Mouse (Mus musculus) heart, adult 11 months (tissue): ENCODE data around the gene Orm2.

Experiments
- DNase-seq: peaks from one replicate; pipeline ENCODE4 v3.0.0; 2022

The Orm2 gene

GRCm38 (mm10) chr4:63362150-63362549 lies at the start of gene Orm2:
Orm2 (plus strand) TSS chr4:63362449.
- DNase-seq, result peak; percentile 94

- DNase-seq, result no peak
Observed at GRCm38 (mm10) chr4:63314063-63314462, 48.2 kb upstream of the Orm2 start.

DNA sequence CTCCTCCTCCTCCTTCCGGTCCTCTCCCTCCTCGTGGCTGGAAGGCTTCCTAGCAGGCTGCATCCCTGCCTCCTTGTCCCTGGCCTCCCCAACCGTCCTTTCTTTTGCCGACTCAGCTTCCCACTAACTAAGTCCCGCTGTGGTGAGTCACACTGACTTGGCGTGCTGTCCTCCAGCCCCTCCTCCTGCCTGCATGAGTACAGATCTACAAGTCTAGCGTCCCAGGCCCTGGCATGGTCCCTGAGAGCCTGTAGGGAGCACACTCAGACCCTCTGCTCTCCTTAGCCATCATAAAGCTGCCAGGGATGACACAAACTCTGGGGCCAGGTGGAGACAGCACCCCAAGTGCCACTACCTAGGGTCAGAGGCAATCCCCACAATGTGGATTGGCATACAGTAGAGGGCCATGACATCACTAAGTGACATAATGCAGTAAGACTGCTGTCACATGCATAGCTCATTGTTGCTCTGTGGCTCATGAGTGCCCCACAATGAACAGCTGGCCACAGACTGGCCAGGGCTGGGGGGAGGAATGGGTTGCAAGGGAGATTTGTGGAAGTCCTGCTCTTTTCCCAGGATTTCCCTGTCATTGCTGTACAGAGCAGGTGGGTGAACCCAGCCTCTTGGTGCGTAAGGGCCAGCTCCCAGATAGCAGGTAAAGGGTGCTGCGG lies 46.0 kb upstream of the Orm2 start:
- peak; percentile 97 for DNase-seq

- peak; percentile 88 for DNase-seq
Observed at GRCm38 (mm10) chr4:63319566-63319965, 42.7 kb upstream of the Orm2 start.

- DNase-seq, result no peak
Observed at GRCm38 (mm10) chr4:63323275-63323815, 38.9 kb upstream of the Orm2 start.

- no peak for DNase-seq
Observed at GRCm38 (mm10) chr4:63333403-63333802, 28.8 kb upstream of the Orm2 start.

GRCm38 (mm10) chr4:63338414-63339076 lies 23.7 kb upstream of the Orm2 start:
- DNase-seq, result peak; percentile 80

- peak; percentile 23 for DNase-seq
Observed at GRCm38 (mm10) chr4:63342491-63342890, 19.8 kb upstream of the Orm2 start.

GRCm38 (mm10) chr4:63343608-63344007 lies 18.6 kb upstream of the Orm2 start:
- DNase-seq, result no peak

GRCm38 (mm10) chr4:63344295-63344694 lies 18.0 kb upstream of the Orm2 start, which contains the start of gene Orm1:
Orm1 (plus strand) TSS chr4:63344560.
- peak; percentile 72 for DNase-seq

- peak; percentile 84 for DNase-seq
Observed at GRCm38 (mm10) chr4:63345261-63345660, 17.0 kb upstream of the Orm2 start.

GRCm38 (mm10) chr4:63346659-63347058 lies 15.6 kb upstream of the Orm2 start:
- DNase-seq, result peak; percentile 77

GRCm38 (mm10) chr4:63348524-63348923 lies 13.7 kb upstream of the Orm2 start:
- peak; percentile 83 for DNase-seq

DNA sequence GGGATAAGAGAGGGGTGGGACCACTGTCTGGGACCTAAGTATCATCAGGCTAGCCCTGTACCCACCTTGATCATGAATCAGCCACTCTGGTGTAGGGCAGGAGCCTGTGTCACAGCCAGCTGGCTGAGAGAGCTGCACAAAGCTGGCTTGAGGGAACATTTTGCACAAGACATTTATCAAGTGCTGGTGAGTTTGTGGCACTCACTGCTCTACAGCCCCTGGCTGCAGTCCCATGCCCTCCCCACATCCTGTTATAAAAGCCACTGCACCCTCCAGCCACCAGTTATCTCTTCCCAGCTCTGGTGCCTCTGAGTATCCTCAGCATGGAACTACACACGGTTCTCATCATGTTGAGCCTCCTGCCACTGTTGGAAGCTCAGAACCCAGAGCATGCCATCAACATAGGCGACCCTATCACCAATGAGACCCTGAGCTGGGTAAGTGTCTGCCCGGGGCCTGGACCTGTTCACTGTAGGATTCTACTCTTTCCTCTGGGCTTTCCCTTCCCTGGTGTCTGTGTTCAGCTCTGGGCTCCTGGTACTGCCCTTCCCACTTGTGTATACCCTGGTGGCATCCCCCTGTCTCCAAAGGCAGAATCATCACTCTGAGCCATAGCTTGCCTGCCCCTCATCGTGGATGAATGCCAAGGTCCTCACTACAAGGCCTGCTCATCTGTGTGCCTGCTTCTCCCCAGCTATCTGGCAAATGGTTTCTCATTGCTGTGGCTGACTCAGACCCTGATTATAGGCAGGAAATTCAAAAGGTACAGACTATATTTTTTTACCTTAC lies 6.2 kb upstream of the Orm2 start, which contains the start of gene Orm3:
TSS of gene Orm3 (plus strand) at position 286 of the 789 bp plus-strand sequence.
- peak; percentile 98 for DNase-seq

DNA sequence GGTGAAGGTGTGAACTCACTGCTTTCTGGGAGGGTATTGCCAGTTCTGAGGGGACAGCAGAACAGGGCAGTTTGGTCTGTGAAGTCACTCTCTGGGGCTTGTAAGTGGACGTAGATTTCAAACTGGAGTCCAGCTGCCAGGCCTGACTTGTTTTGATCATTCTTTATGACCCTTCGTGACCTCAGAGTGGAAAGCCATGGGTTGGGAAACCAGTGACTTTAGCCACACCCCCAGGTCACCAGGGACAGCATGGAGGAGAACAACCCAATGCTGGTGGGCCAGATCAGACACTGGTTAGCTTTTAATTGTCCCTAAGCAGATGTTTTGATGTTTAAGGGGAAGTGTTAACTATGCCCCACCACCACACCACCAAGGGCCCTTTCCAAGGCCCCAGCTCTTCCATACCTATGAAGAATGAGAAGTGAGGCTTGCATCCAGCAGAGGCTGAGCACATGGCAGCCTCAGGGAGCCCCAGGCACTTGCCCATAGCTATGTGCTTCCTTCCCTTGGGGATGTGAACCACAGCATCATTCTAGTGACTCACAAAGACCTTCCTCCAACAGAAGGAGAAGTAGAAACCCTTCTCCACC lies 5.2 kb upstream of the Orm2 start:
- DNase-seq, result peak; percentile 93

DNA sequence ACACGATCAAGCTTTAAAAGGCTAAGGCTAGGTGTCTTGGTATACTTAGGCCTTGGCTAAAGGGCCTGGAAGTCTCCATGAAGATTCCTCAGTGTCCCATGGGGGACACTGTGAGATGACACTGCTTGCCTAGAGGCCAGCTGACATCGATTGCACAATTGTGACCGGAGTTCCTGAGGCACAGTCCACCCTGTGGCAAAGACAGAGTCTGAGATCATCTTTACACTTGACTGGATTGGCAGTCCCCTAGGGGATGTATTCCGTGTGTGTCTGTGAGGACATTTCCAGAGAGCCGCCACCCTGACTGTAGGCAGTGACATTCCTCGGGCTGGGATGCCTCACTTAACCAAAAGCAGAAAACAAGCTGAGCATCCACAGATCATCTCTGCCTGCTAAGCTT lies 2.4 kb upstream of the Orm2 start:
- no peak for DNase-seq

- peak; percentile 97 for DNase-seq
Observed at GRCm38 (mm10) chr4:63368577-63368976, 6.3 kb downstream of the Orm2 start.

GRCm38 (mm10) chr4:63370897-63371296 lies 8.6 kb downstream of the Orm2 start:
- no peak for DNase-seq

DNA sequence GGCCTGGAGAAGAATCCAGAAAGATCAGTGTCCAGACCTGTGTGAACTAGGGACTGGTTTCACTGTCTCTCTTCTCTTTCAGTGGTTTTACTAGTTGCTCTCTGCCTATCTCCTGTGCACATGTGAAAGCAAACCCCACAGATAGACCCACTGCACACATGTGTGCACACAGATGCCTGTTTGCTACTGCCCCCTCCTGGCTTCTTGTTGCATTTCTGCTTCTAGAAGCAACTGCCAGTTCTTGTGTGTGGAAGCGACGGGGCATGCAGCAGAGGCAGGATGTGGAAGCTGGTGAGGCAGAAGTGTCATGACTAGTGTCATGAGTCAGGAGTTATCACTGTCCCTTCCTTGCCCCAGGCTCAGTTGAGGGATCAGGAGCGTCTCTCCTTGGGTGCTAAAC lies 9.6 kb downstream of the Orm2 start:
- DNase-seq, result no peak

- peak; percentile 87 for DNase-seq
Observed at GRCm38 (mm10) chr4:63373404-63373803, 11.2 kb downstream of the Orm2 start.

GRCm38 (mm10) chr4:63374331-63374730 lies 12.1 kb downstream of the Orm2 start:
- DNase-seq, result no peak

DNA sequence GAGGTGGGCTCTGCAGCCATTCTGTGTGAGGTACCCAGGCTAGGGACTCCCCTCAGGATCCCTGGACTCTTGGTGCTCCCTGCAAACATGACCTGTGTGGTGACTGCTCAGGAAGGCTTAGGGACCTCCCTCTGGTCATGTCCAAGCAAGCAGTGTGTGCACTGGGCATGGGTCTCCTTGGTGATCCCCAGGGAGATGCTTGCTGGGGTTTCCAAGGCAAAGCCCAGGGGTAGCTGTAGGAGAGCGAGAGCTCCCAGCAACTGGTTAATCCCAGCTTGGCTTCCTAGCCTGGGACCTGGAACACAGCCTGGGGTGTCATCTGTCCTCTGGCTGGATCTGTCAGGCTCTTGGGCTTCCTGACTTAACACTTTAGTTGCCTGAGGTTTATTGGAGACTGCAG lies 13.1 kb downstream of the Orm2 start:
- DNase-seq, result peak; percentile 91

GRCm38 (mm10) chr4:63377483-63377882 lies 15.2 kb downstream of the Orm2 start:
- no peak for DNase-seq
